Mouse (Mus musculus) liver, adult 2 months (tissue): ENCODE measurements around the gene Fscn2. TPM values are rescaled to one million over a fixed set of nuclear protein-coding genes. Genes with fewer than 3 reads are reported as not detected.

Experiments
- DNase-seq: peaks from one replicate; pipeline ENCODE4 v3.0.0-alpha.2; 2011; ENCODE audit warnings: low read depth, low spot score; ENCODE audit errors: extremely low read depth
- H3K27ac ChIP-seq: fragments of 200-500 bp; replicated peaks from 2 replicates; pipeline ENCODE4 v1.5.1; 2012; ENCODE audit warnings: low read depth, mild to moderate bottlenecking, control low read depth, inconsistent platforms, low read length; ENCODE audit not compliant: insufficient read depth
- H3K27me3 ChIP-seq: fragments of 200-500 bp; 2 replicates; pipeline ENCODE4 v1.6.1; 2012; ENCODE audit warnings: mild to moderate bottlenecking, moderate library complexity, low read length, inconsistent platforms; ENCODE audit not compliant: control insufficient read depth, insufficient read depth
- H3K36me3 ChIP-seq: fragments of 200-500 bp; 2 replicates; pipeline ENCODE4 v1.6.1; 2012; ENCODE audit warnings: low read length, inconsistent platforms; ENCODE audit not compliant: control insufficient read depth, insufficient read depth
- H3K4me1 ChIP-seq: fragments of 200-500 bp; 2 replicates; pipeline ENCODE4 v1.6.1; 2011; ENCODE audit warnings: low read length; ENCODE audit not compliant: control insufficient read depth, insufficient read depth
- H3K4me3 ChIP-seq: fragments of 200-500 bp; 2 replicates; pipeline ENCODE4 v1.5.1; 2011; ENCODE audit warnings: low read depth, mild to moderate bottlenecking, control low read depth, low read length, moderate library complexity; ENCODE audit not compliant: insufficient read depth
- H3K79me2 ChIP-seq: fragments of 200-500 bp; 2 replicates; pipeline ENCODE4 v1.6.1; 2012; ENCODE audit warnings: inconsistent platforms, mild to moderate bottlenecking, low read length, moderate library complexity; ENCODE audit not compliant: control insufficient read depth, insufficient read depth
- H3K9ac ChIP-seq: fragments of 200-500 bp; 2 replicates; pipeline ENCODE4 v1.6.1; 2012; ENCODE audit warnings: low read depth, mild to moderate bottlenecking, control low read depth, inconsistent platforms, low read length
- CTCF ChIP-seq: fragments of 200-500 bp; IDR thresholded peaks from 2 replicates; pipeline ENCODE4 v1.5.1; 2011; ENCODE audit warnings: low read depth, low read length, control low read depth
- POLR2A ChIP-seq: fragments of 200-500 bp; IDR thresholded peaks from 2 replicates; pipeline ENCODE4 v1.6.1; 2011; ENCODE audit warnings: low read length, control low read depth; ENCODE audit not compliant: insufficient read depth; ENCODE audit errors: extremely low read depth
- WGBS: fragments of 180-500 bp; shearing (Covaris S2); methylation state at CpG from one replicate; pipeline ENCODE4 v1.1.7; 2018; 5-methylcytosine and 5-hydroxymethylcytosine counted together
- polyA plus RNA-seq: library from polyadenylated mRNA; depleted of rRNA; stranded (reverse); fragments of >200 nt; gene quantifications from 2 replicates; pipeline ENCODE4 v1.2.3, GENCODE M21; 2012
- total RNA-seq: library from RNA; depleted of rRNA; stranded (reverse); fragments of >200 nt; gene quantifications from 2 replicates; pipeline ENCODE4 v1.2.3, GENCODE M21; 2014

The Fscn2 gene
- total and polyA plus RNA-seq, 2 experiments: not detected

DNA sequence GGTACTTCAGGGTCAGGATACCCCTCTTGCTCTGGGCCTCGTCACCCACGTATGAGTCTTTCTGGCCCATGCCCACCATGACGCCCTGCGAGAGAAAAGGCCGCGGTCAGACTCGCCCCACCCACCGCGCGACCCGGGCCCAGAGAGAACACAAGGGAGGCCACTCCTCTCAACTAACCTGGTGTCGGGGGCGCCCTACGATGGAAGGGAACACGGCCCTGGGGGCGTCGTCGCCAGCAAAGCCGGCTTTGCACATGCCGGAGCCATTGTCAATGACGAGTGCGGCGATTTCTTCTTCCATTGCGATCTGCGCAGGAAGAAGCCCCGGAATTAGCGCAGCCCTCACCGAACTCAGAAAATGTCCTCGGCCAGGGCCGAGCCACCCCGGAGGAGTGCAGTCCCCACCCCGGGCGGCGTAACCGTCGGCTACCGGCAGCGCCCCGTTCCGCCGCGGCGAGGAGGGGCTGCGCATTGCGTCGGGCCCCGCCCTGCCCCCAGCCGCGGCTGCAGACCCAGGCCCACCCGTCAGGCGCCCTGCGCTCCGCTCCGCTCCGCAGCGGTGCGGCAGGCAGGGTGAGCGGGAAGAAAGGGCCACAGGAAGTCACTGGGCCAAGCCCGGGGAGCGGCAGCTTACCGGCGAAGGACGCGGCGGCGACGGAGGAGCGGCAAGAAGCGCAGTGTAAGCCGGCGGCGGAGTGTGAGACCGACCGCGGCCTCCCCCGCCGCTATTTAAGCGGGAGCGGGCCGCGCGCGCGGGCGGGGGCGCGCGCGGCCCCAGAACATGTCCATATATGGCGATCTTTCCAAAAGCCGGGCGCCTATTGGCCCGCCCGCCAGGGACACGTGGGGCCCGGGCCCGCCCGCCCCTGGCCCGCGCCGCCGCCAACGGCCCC is 13.3 kb upstream of the Fscn2 start, which contains the start of gene Actg1:
Actg1 (minus strand) TSS at position 752 of the 893 bp plus-strand sequence.
- H3K27ac ChIP-seq: peak within 1 kb of the TSS; percentile 95
- H3K79me2 ChIP-seq: peaks cover 5% of the 10 kb centered on the region
- H3K4me3 ChIP-seq: peak within 1 kb of the TSS; percentile 87
- under 1% methylated on average over 102 of the region's 103 CpGs for WGBS
- H3K4me1 ChIP-seq: peaks cover 19% of the 10 kb centered on the region
- peaks cover 6% of the 10 kb centered on the region for H3K36me3 ChIP-seq
- no peak for DNase-seq
- TF ChIP-seq POLR2A (peak; percentile 93), CTCF (no peak)
- no peaks in the 10 kb centered on the region for H3K27me3 ChIP-seq
- H3K9ac ChIP-seq: peak within 1 kb of the TSS; percentile 96

DNA sequence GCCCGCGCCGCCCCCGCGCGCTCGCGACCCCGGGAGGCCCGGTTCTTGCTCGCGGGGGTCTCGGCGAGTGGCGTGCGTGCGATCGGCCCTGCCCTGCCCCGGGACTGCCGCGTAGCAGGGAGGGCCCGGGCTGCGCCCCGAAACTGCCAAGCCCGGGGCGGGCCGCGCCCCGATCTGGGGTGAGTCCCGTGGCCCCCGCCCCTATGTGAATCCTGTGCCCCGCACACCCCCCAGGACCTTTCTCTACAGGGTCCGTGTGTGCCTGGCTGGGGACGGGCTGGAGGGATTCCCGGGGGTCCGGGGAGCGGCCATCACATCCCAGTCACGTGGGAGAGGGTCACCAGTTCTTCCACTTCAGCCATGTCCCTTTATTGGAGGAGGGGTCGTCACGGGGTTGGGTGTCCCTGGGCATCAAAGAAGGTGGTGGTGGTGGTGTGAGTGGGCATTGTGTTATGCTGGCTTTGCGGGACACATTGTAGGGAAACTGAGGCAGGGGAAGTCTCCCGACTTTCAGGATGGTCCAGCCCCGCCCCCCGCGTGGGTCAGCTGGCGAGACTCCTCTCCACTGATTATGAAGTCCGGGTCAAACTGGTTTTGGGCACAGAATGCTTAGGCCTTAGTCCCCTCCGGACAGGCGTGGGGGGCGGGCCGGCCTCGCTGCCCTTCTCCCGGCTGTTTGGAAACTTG is 12.5 kb upstream of the Fscn2 start:
- Histone ChIP-seq H3K36me3 (peaks cover 6% of the 10 kb centered on the region), H3K4me3 (peak overlapping the region; percentile 66), H3K27me3 (no peaks in the 10 kb centered on the region), H3K27ac (peak overlapping the region; percentile 95), H3K9ac (peak overlapping the region; percentile 88), H3K79me2 (peaks cover 5% of the 10 kb centered on the region), H3K4me1 (peaks cover 21% of the 10 kb centered on the region)
- WGBS: under 1% methylated on average over 50 of the region's 53 CpGs
- TF ChIP-seq CTCF: no peak
- TF ChIP-seq POLR2A: no peak
- DNase-seq: no peak

DNA sequence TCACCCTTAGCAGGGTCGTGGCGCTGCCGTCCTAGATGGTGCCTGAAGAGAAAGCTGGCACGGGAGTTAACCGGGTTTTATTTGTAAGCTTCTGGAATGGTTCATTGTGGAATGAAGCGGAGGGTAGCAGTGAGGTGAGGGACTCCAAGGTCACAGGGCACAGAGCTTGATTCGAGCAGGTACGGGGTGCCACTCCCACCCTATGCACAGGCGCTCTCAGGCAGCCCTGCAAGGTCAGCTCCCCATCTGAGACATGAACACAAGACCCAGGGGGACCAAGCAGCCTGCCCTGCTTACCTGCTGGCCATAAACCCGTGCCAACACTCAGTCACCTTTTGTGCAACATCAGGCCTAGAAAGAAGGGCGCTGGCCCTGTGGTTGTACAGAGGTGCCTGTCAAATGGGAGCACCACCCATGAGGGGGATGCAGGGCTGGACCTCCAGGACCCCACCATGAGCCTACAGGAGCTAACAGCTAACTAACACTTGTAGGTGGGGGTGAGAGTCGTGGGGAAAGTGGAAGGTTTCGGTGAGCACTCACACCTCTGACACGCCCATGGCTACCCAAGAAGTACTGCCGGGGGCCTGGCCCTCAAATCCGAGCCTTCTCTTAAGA is 11.9 kb upstream of the Fscn2 start:
- H3K27ac ChIP-seq: peak overlapping the region; percentile 95
- H3K9ac ChIP-seq: peak overlapping the region; percentile 88
- H3K36me3 ChIP-seq: peaks cover 6% of the 10 kb centered on the region
- peaks cover 5% of the 10 kb centered on the region for H3K79me2 ChIP-seq
- 2% methylated on average over 16 of the region's 16 CpGs for WGBS
- peak; percentile 67 for DNase-seq
- H3K27me3 ChIP-seq: no peaks in the 10 kb centered on the region
- H3K4me1 ChIP-seq: peaks cover 21% of the 10 kb centered on the region
- TF ChIP-seq POLR2A: no peak
- no peak for TF ChIP-seq CTCF
- H3K4me3 ChIP-seq: peak overlapping the region; percentile 66

DNA sequence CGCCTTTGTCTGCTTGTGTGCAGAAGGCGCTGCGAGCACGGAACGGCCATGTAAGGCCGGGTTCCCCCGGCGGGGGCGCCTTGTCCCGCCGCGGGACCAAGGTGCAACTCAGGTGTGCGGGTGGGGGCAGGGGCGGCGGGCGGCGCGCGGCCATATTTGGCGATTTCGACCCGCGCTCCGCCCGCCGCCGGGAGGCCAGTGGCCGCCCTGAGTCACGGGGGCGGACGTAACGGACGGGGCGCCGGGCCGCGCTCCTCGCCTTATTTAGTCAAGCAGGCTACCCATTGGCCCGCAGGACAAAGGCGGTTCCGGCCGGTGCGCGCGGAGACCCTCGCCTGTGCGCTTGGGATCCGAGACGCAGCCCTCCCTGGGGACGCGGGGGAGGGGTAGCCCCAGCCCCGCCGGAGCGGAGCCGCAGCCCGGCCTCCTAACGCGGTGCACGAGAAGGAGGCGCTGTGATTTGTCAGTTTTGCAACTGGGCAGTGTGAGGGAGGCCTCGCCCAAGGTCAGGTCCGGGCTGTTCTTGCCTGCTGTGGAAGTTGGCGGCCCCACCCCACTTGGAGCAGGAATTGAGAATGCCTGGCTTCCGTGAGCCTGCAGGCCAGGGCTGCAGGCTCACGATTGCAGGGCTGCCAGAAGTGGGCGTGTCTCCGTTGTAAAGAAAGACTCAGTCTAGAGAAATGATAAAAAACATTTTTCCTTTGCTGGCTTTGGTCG is 11.2 kb upstream of the Fscn2 start:
- Histone ChIP-seq H3K4me3 (peak overlapping the region; percentile 66), H3K4me1 (peaks cover 19% of the 10 kb centered on the region), H3K79me2 (peaks cover 5% of the 10 kb centered on the region), H3K9ac (peak overlapping the region; percentile 88), H3K27me3 (no peaks in the 10 kb centered on the region), H3K36me3 (peaks cover 5% of the 10 kb centered on the region), H3K27ac (peak overlapping the region; percentile 95)
- under 1% methylated on average over 67 of the region's 68 CpGs for WGBS
- DNase-seq: peak; percentile 87
- TF ChIP-seq POLR2A (peak; percentile 40; the same call in 1 of the 2 replicates), CTCF (no peak)

DNA sequence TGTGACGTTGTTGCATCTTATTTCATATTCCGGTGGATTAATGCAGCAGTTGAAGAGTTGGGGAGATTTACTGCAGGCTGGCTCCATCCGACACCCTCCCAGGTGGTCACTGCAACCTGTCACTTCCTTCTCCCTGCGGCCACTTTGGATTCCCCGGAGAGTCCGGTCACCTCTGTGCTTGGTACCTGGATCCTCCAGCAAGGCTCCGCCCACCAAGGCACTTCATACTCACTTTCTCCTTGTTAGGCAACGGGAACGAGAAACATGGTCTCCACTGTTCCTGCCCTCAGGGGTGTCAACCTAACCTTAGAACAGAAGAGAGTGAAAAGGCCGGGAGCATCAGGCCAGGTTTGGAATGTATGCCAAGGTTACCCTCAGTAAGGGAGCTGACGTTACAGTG is 10.6 kb upstream of the Fscn2 start:
- Histone ChIP-seq H3K27me3 (no peaks in the 10 kb centered on the region), H3K79me2 (peaks cover 5% of the 10 kb centered on the region), H3K36me3 (peaks cover 2% of the 10 kb centered on the region; the same call in 1 of the 2 replicates), H3K9ac (no peak overlapping the region), H3K27ac (peak overlapping the region; percentile 95), H3K4me3 (no peak overlapping the region; the same call in 1 of the 2 replicates), H3K4me1 (peaks cover 16% of the 10 kb centered on the region)
- no peak for DNase-seq
- 42% methylated on average over 11 of the region's 11 CpGs for WGBS
- no peak for TF ChIP-seq POLR2A
